Comparison of ENCODE assay signal across 27 mouse cellular contexts in the genomic region with DNA sequence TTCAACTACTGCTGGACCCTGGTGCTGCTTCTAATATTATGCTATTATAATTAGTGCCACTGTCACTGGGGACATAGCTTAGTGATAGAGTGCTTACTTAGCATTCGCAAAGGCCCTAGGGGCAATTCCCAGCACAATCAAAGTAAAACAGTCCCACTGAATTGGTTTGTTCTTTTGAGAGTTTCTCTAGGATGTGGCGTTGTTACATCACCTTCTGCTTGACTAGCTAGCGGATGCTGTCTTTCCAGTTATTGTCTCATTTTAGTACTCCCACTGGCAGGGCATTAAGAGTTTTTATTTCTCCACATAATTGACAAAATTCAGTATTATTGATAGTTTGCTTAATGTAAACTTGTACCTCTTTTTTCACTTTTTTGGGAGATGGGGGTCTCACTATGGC. TPM values are rescaled to one million over a fixed set of nuclear protein-coding genes. Genes with fewer than 3 reads are reported as not detected.
A peak's percentile ranks its signal among the peaks of the same experiment; 100 is the strongest.
DNase-seq lines count a peak whose midpoint lies in the region; ATAC-seq and TF ChIP-seq lines count a peak whose summit lies in the region.
"Had no signal": no experiment of that assay in that cellular context is flagged by ENCODE, and none has a peak within 500 bp of the region (broad histone marks: within the 10 kb centered on the region; RNA-seq: fewer than 3 reads in every experiment).

No protein-coding gene starts in this region.

- TF ChIP-seq EP300 in ES-Bruce4 (IDR thresholded peaks at IDR 0.05; ENCODE audit: insufficient read depth, low read depth, low read length): no peak

- no peak for TF ChIP-seq CTCF in ES-Bruce4 (IDR thresholded peaks at IDR 0.05; ENCODE audit: low read depth, low read length)

- 87% methylated on average over 3 of the region's 3 CpGs for WGBS in heart, embryonic 12.5 days
- whole genome bisulfite sequencing in heart, embryonic 16.5 days: 92% methylated on average over 3 of the region's 3 CpGs
- WGBS in embryonic facial prominence, embryonic 10.5 days: 89% methylated on average over 3 of the region's 3 CpGs

- intact Hi-C loops in heart, postnatal 10 days (cut with DNase I): no loop called here

- H3K36me3 ChIP-seq in heart, embryonic 12.5 days: no peaks in the 10 kb centered on the region
- H3K36me3 ChIP-seq in heart, embryonic 16.5 days (ENCODE audit: control insufficient read depth, insufficient read depth): no peaks in the 10 kb centered on the region
- H3K36me3 ChIP-seq in ES-Bruce4 (ENCODE audit: control insufficient read depth, insufficient read depth, low read length, poor library complexity, severe bottlenecking): no peaks in the 10 kb centered on the region
- no peaks in the 10 kb centered on the region for H3K36me3 ChIP-seq in embryonic facial prominence, embryonic 10.5 days (replicated peaks)
- H3K36me3 ChIP-seq: embryonic facial prominence, embryonic 13.5 days; G1E; heart, embryonic 10.5 days; hindbrain, embryonic 15.5 days had no signal

- peak overlapping the region; percentile 60; the same call in 1 of the 2 replicates for H3K27ac ChIP-seq in heart, embryonic 12.5 days (ENCODE audit: poor library complexity, severe bottlenecking)
- H3K27ac ChIP-seq in heart, embryonic 16.5 days (ENCODE audit: low read length): peak overlapping the region; percentile 85
- H3K27ac ChIP-seq in ES-Bruce4 (ENCODE audit: insufficient read depth, low read length): peak overlapping the region; percentile 46
- H3K27ac ChIP-seq in embryonic facial prominence, embryonic 10.5 days (replicated peaks): no peak overlapping the region
- H3K27ac ChIP-seq: forebrain, embryonic 13.5 days; hindbrain, embryonic 15.5 days had no signal

- no peak for TF ChIP-seq POLR2A in ES-Bruce4 (IDR thresholded peaks at IDR 0.05; ENCODE audit: insufficient read depth, low read length)

- H3K27me3 ChIP-seq in heart, embryonic 12.5 days (replicated peaks): no peaks in the 10 kb centered on the region
- H3K27me3 ChIP-seq in heart, embryonic 16.5 days (ENCODE audit: control insufficient read depth, insufficient read depth, low read length): no peaks in the 10 kb centered on the region
- H3K27me3 ChIP-seq in ES-Bruce4 (ENCODE audit: control insufficient read depth, insufficient read depth, low read length, poor library complexity, severe bottlenecking): no peaks in the 10 kb centered on the region
- no peaks in the 10 kb centered on the region for H3K27me3 ChIP-seq in embryonic facial prominence, embryonic 10.5 days (replicated peaks; ENCODE audit: low read depth, poor library complexity, severe bottlenecking)
- H3K27me3 ChIP-seq: CH12.LX; embryonic facial prominence, embryonic 13.5 days; forebrain, embryonic 13.5 days; hindbrain, embryonic 15.5 days had no signal

- no peak overlapping the region for H3K4me3 ChIP-seq in heart, embryonic 12.5 days
- H3K4me3 ChIP-seq in heart, embryonic 16.5 days (ENCODE audit: low read length): no peak overlapping the region
- no peak overlapping the region for H3K4me3 ChIP-seq in ES-Bruce4 (ENCODE audit: low read depth, low read length)
- no peak overlapping the region for H3K4me3 ChIP-seq in embryonic facial prominence, embryonic 10.5 days
- H3K4me3 ChIP-seq: embryonic facial prominence, embryonic 13.5 days; forebrain, embryonic 13.5 days; heart, embryonic 10.5 days; hindbrain, embryonic 15.5 days had no signal

- peaks cover 11% of the 10 kb centered on the region for H3K4me1 ChIP-seq in heart, embryonic 12.5 days (replicated peaks)
- H3K4me1 ChIP-seq in heart, embryonic 16.5 days (ENCODE audit: control insufficient read depth, insufficient read depth, low read length): peaks cover 21% of the 10 kb centered on the region
- H3K4me1 ChIP-seq in ES-Bruce4 (ENCODE audit: control insufficient read depth, insufficient read depth, low read length): peaks cover 6% of the 10 kb centered on the region
- no peaks in the 10 kb centered on the region for H3K4me1 ChIP-seq in embryonic facial prominence, embryonic 10.5 days
- H3K4me1 ChIP-seq: forebrain, embryonic 13.5 days; hindbrain, embryonic 15.5 days had no signal

- no peak for DNase-seq in heart, postnatal 10 days
- no peak for DNase-seq in heart, adult 9 months (ENCODE audit: low spot score in 2 of 2)
- DNase-seq in embryonic facial prominence, embryonic 10.5 days (ENCODE audit: low spot score): no peak
- no peak for DNase-seq in right cerebral cortex, postnatal 10 days (ENCODE audit: low spot score in 2 of 2)
- DNase-seq: cerebellum, adult 11 months; cerebellum, adult 8-10 months; cerebellum, postnatal 14 days; forebrain, postnatal 0 days had no signal

- H3K9ac ChIP-seq in heart, embryonic 12.5 days: no peak overlapping the region
- H3K9ac ChIP-seq in heart, embryonic 16.5 days (ENCODE audit: low read length): no peak overlapping the region
- H3K9ac ChIP-seq in ES-Bruce4 (ENCODE audit: low read depth, poor library complexity, severe bottlenecking): no peak overlapping the region
- H3K9ac ChIP-seq: embryonic facial prominence, embryonic 13.5 days; forebrain, embryonic 13.5 days; forebrain, postnatal 0 days; hindbrain, embryonic 15.5 days had no signal

- H3K4me2 ChIP-seq in heart, embryonic 12.5 days: no peak overlapping the region
- no peak overlapping the region for H3K4me2 ChIP-seq in heart, embryonic 16.5 days (ENCODE audit: low read depth, low read length)
- H3K4me2 ChIP-seq: embryonic facial prominence, embryonic 13.5 days; forebrain, embryonic 13.5 days; hindbrain, embryonic 15.5 days had no signal

- no peak for ATAC-seq in heart, embryonic 12.5 days (ENCODE audit: insufficient number of reproducible peaks, low FRiP score)
- no peak for ATAC-seq in heart, embryonic 16.5 days (replicated peaks; ENCODE audit: extremely low read depth, insufficient read depth, low FRiP score)
- ATAC-seq: forebrain, embryonic 13.5 days; forebrain, postnatal 0 days; inflammation-experienced regulatory T-cells, adult 6 months; intestine, postnatal 0 days had no signal

- no peaks in the 10 kb centered on the region; the same call in 1 of the 2 replicates for H3K9me3 ChIP-seq in heart, embryonic 12.5 days (replicated peaks)
- no peaks in the 10 kb centered on the region; the same call in 1 of the 2 replicates for H3K9me3 ChIP-seq in heart, embryonic 16.5 days (replicated peaks; ENCODE audit: control insufficient read depth, low read length)
- H3K9me3 ChIP-seq in ES-Bruce4 (replicated peaks; ENCODE audit: control insufficient read depth, insufficient read depth, low read length, poor library complexity, severe bottlenecking): peaks cover 10% of the 10 kb centered on the region
- H3K9me3 ChIP-seq in embryonic facial prominence, embryonic 10.5 days: no peaks in the 10 kb centered on the region
- H3K9me3 ChIP-seq: embryonic facial prominence, embryonic 13.5 days; forebrain, embryonic 13.5 days; G1E; heart, embryonic 10.5 days; hindbrain, embryonic 15.5 days had no signal

RNA-seq across cellular contexts. Expression of a gene that starts 34.4 kb away (rescaled TPM):
- polyA plus RNA-seq in heart, embryonic 12.5 days (2016; fragmentation: Nextera tagmentation; extraction: Ambion mirVana): 38.5 and 43.7 TPM in 2 replicates
- 10 to 100 TPM; 47.0 to 47.3 TPM for total RNA-seq in heart, postnatal 10 days (2021)
- polyA plus RNA-seq in heart, embryonic 16.5 days (2015; fragmentation: Nextera tagmentation; extraction: Ambion mirVana): 32.1 and 33.2 TPM in 2 replicates
- 35.3 and 40.8 TPM in 2 replicates for polyA plus RNA-seq in ES-Bruce4 (2011; ENCODE audit: insufficient read depth, insufficient read length, low read depth, missing spikeins)
- 17.6 and 17.9 TPM in 2 replicates for polyA plus RNA-seq in embryonic facial prominence, embryonic 10.5 days (2016; fragmentation: Nextera tagmentation; extraction: Ambion mirVana)

RNA-seq across cellular contexts. Expression of a gene that starts 34.7 kb away (rescaled TPM):
- polyA plus RNA-seq in heart, embryonic 12.5 days (2016; fragmentation: Nextera tagmentation; extraction: Ambion mirVana): not detected in 2 replicates
- total RNA-seq in heart, postnatal 10 days (2021): not detected
- polyA plus RNA-seq in heart, embryonic 16.5 days (2015; fragmentation: Nextera tagmentation; extraction: Ambion mirVana): not detected in 2 replicates
- not detected in 2 replicates for polyA plus RNA-seq in ES-Bruce4 (2011; ENCODE audit: insufficient read depth, insufficient read length, low read depth, missing spikeins)
- polyA plus RNA-seq in embryonic facial prominence, embryonic 10.5 days (2016; fragmentation: Nextera tagmentation; extraction: Ambion mirVana): not detected in 2 replicates
- total RNA-seq: adrenal gland, adult 8-10 months; adrenal gland, postnatal 4 days; CH12.LX; common myeloid progenitor, adult 5-6 weeks; forebrain, postnatal 0 days; G1E; gastrocnemius, adult 18-20 months; gastrocnemius, postnatal 14 days had no signal
- polyA plus RNA-seq: brain, embryonic 14.5 days; embryonic facial prominence, embryonic 13.5 days; forebrain, embryonic 13.5 days; forebrain, postnatal 0 days; G1E; gonadal fat pad, adult 2 months; heart, embryonic 10.5 days; hindbrain, embryonic 11.5 days; hindbrain, embryonic 15.5 days; inflammation-experienced regulatory T-cells, adult 6 months; intestine, postnatal 0 days had no signal
